Mouse (Mus musculus) cerebellum, adult 18-20 months (tissue): ENCODE measurements at regions not wholly inside any gene's neighbourhood (a gene's known extent, or its start where the extent isn't known, plus 50 kb on each side); places are given as distances from the start of the nearest gene placed in this dataset.

Source experiments
- DNase-seq, 2 experiments: peaks; one replicate each; pipeline ENCODE4 v3.0.0; 2021

DNA sequence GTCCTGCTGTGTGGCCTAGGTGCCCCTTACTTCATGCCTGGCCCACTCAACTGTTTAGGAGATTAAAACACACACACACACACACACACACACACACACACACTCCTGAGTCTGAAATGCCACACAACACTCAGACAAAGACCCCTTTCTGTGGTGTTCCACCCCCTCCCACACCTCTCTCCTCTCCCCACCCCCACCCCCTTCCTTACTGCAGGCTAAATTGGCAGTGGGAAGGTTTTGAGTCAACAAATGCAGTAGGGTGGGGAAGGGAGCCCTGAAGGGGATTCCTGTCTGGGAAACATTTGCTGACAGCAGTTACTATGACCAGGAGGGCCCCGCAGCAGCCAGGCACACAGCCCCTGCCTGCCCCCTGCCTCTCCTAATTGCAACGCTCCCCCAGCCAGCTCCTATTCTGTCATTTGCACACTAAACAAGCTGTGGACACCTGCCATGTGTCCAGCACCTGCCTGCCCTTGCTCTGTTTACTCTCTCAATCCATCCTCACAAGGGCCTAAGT lies 69.5 kb downstream of the Ephb3 start:
- DNase-seq, result no peak

GRCm38 (mm10) chr16:21277789-21278342 lies 73.3 kb downstream of the Ephb3 start:
- DNase-seq, result no peak

DNA sequence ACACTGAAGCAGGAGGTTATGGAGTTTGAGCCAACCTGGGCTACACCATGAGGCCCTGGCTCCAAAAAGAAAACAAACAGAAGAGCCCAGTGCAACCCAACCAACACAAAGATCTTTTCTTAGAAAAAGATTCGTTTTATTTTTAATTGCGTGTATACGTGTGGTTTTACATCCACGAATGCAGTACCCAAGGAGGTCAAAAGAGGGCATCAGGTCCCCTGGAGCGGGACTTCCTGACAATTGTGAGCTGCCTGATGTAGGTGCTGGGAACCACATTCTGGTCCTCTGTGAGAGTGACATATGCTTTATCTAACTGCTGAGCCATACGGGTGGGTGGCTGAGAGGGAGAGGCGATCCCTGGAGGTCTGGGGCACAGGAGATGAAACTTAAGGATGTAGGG lies 73.8 kb downstream of the Ephb3 start:
- DNase-seq, result no peak

GRCm38 (mm10) chr16:21280200-21280627 lies 75.7 kb downstream of the Ephb3 start:
- no peak for DNase-seq

DNA sequence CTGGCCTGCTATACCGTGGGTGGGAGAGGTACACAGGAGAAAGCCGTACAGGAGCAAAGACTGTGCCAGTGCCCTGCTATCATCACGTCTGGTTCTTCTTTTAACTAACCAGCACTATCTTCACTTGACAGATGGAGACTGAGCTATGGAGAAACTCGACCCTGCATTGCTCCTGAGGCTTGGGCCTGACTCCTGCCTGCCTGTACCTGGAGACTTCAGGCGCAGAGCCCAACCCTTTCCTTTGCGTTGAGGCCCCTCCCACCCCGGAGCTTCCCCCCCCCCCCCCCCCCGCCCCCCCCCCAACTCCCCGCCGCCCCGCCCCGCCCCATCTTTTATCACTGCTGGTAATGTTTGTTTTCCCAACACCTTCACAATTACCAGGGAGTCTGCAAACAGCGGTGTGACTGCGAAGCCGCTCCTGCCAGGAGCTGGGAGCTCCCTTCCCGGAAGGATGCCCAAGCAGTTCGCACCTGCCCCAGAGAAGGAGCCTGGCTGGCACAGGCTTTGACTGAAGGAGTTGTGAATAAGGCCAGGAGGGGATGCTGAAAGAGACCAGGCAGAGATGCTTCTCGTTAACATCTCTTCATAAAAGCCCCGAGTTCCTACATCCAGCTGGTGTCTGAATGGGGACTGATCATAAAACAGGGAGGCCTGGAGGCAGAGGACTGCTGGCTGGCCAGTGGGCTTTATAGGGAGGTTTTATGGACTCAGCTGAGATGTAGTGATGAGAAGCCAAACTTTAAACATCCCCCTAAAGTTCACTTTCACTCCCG lies 77.6 kb downstream of the Ephb3 start:
- DNase-seq, result no peak

DNA sequence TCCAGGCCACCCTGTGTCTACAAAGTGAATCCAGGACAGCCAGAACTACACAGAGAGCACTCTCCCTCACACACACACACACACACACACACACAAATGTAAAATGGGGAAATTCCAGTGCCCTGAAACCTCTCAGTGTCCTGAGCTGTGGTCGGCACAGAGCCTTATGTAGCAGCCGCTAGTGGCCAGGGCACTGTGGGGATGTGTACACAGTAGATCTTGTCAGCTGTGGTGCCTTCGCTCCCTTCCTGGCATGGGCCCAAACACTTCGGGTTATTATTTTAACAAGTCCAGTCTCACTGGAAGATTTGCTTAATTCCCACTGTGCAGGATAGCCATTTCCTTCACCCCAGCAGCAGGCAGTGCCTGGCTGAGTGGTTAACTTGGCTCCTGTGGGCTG lies 81.5 kb downstream of the Ephb3 start:
- DNase-seq, result peak in 1 of 2 experiments; percentile 5

- DNase-seq, result no peak
Observed at GRCm38 (mm10) chr16:21289528-21289927, 85.0 kb downstream of the Ephb3 start.

GRCm38 (mm10) chr16:21293010-21293409 lies 88.5 kb downstream of the Ephb3 start:
- no peak for DNase-seq

DNA sequence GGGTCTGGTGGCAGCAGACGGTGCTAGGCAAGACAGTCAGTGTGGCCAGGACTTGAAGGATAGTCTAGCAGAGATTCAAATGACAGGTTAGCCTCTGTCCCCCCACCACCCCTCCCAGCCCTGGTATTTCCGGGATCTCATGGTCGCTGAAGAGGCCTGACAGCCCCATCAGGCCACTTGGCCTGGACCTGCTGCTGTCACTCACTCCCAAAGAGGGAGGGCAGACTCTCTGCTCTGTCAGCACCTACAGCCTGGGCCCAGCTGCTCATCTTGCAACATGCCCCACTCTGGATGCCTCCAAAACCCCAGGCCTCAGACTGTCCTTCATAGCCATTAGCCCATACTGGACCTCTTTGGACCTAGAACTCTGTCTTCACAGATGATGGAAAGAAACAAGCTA lies 89.0 kb downstream of the Ephb3 start:
- no peak for DNase-seq

- DNase-seq, result peak in 1 of 2 experiments; percentile 7
Observed at GRCm38 (mm10) chr16:21294677-21295411, 90.3 kb downstream of the Ephb3 start.

- no peak for DNase-seq
Observed at GRCm38 (mm10) chr16:21295956-21296733, 91.6 kb downstream of the Ephb3 start.

- no peak for DNase-seq
Observed at GRCm38 (mm10) chr16:21296786-21297185, 92.2 kb downstream of the Ephb3 start.

DNA sequence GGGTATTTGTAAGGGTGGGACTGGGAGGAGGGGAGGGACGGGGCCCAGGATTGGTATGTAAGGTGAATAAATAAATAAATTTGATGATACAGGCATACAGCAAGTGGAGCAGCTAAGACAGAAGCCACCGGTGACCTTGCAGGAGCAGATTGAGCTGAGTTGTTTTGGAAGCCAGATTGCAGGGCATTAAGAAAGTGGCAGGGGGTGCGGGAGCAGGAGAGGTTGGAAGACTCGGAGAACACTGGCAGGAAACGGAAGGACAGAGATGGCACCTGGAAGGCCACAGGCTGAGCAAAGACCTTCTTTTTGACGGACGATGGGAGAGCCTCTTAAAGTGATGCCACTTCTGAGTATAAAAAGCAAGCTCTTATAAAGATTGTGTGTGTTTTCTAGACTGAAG lies 94.3 kb downstream of the Ephb3 start:
- no peak for DNase-seq

DNA sequence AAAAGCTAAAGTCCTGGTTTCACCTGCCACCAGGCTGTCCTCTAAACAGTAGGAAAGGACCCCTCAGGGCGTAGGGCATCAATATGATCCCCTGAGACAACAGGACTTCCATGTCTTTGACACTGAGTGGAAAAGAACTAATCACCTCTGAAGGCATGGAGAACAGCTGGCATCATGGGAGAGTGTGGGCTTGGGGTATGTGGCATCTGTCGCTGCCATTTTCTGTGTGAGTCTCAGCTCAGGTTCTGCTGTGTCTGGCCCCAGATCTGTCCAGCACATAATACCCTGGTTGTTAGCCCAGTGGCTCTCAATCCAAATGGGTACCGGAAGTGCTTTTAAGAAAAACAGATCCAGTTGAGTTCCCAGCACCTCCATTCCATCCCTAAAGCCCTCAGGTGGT lies 101.3 kb downstream of the Ephb3 start:
- no peak for DNase-seq

DNA sequence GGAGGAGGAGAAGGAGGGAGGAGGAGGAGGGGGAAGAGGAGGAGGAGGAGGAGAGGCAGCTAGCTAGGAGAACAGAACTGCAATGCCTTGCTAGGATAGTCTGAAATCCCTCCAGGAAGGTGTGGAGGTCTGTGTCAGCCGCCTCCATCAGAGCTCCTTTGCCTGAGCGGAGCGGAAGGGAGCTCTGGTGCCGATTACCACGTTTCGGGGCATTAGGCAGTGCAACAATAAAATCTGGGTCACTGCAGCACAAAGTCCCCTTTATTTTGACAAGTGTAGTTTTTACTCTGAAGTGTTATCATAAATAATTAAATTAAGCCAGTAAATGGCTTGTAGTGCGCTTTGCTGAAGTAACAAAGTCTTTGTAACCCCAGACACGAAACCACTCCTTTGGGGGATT lies 104.0 kb downstream of the Ephb3 start:
- DNase-seq, result no peak

- peak; percentile 45 to 54 for DNase-seq
Observed at GRCm38 (mm10) chr16:21310636-21311615, 106.4 kb downstream of the Ephb3 start.

- DNase-seq, result no peak
Observed at GRCm38 (mm10) chr16:21311781-21312180, 107.2 kb downstream of the Ephb3 start.

DNA sequence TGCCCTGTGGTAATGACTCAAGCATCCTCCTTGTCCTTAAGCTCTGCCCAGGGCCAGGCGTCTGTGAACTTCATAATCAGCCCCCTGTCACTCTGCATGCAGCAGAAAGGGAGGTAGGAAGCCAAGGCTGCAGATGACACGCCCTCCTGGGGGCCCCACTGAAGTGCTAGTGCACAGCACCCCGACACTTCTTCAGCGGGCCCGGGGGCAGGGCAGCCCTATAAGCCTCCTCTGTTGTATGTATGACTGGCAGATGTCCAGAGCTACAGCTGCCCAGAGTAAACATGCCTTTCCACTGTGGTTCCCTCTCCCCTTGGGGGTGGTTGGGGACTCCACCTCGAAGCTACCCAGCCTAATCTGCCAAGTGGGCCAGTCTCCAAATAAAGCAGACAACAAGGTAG lies 107.2 kb upstream of the Vps8 start:
- DNase-seq, result no peak

DNA sequence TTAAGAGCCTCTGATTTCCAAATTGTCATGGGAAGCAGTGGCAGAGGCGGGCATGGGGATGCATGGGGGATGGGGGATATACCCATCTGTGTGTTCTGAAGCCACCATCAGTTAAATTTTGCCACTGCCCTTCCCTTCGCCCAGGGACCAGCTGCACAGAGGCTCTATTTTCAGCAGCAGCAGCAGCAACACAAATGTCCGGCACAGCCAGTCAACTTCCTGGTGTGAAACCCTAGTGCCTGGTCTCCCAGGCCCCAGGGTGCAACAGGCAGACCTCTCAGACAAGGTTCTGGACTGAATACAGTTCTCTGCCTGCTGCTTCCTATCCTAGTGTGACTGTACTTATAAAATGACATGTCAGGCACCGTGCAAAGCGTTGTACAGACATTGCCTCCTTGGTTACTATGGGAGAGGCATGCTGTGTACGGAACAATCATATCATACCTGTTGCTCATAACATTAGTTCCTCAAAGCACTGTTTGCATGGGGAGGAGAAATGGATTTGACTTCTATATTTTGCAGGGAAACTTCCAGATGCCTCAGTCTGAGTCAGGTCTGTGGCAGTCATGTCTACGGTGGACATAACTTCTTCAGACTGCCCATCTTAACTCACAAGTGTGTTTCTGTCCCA lies 104.8 kb upstream of the Vps8 start:
- DNase-seq, result no peak

DNA sequence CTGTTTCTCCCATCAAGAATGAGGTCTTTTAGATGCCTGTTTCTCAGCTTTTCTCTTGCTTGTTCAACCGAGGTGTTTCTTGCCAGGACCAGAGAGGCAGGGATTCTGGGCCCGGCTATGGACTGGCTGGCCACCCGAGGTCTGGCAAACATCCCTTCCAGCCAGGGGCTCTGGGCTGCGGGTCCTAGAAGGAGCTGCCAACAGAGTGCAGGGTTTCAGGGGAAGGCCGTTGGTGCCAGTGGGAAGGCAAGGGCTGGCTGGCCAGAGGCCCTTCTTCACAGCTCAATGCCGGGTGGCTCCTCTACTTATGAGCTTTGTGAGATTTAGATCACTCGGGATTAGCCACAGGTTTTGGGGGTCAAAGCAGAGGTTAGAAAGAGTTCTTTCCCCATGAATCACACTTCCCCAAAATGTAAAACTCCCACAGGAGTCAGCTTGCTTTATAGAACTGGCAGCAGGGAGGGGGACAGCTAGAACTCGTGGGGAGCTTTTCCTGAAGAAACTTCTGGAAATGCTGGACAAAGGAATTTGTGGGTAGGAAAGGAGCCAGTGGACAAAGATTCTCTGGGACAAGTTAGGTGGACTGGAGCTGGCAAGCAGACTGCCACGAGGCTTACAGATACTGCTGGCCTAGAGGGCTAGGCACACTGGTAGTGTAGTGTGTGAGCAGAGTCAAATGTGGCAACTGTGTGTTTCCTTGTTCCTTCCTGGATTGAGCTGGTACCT lies 104.1 kb upstream of the Vps8 start:
- DNase-seq, result peak in 1 of 2 experiments; percentile 19

DNA sequence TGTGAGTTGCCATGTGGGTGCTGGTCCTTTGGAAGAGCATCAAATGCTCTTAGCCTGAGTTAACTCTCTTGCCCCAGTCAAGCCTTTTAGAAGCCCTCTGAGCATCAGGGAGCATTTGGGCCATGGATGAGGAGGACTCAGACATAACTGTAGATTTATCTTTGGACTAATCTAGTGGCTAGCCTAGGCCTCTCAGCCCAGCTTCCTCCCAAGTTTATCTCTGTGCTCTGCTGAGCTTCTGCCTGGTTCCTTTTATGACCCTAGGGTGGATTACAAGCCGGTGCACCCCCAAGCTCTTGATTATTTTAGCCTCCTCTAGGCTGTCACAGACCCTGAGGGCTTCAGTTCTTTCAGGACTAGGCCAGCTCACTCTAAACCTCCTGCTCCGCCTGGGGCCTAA lies 102.6 kb upstream of the Vps8 start:
- DNase-seq, result no peak
